Mouse (Mus musculus) G1E (cell line): ENCODE measurements at regions not wholly inside any gene's neighbourhood (a gene's known extent, or its start where the extent isn't known, plus 50 kb on each side); places are given as distances from the start of the nearest gene placed in this dataset.

Experiments used
- ATAC-seq: 2 replicates; pipeline ENCODE4 v1.8.0; 2016; ENCODE audit warnings: mild to moderate bottlenecking; ENCODE audit not compliant: insufficient number of reproducible peaks, poor library complexity, low FRiP score, severe bottlenecking; ENCODE audit errors: extremely low read depth
- DNase-seq: peaks from one replicate; pipeline ENCODE4 v3.0.0; 2012; ENCODE audit warnings: low spot score
- H3K27me3 ChIP-seq: 2 replicates; pipeline ENCODE4 v1.6.1; 2012; ENCODE audit warnings: mild to moderate bottlenecking, low read length, inconsistent platforms; ENCODE audit not compliant: insufficient read depth
- H3K36me3 ChIP-seq: replicated peaks from 2 replicates; pipeline ENCODE3; 2012; ENCODE audit warnings: mild to moderate bottlenecking, inconsistent platforms
- H3K4me1 ChIP-seq: 2 replicates; pipeline ENCODE4 v1.6.1; 2012; ENCODE audit warnings: low read depth, low read length, inconsistent platforms, mixed read lengths; ENCODE audit not compliant: insufficient read depth
- H3K4me3 ChIP-seq: 2 replicates; pipeline ENCODE4 v1.5.1; 2012; ENCODE audit warnings: low read depth, mild to moderate bottlenecking, inconsistent platforms, low read length, moderate library complexity, mixed read lengths
- H3K9me3 ChIP-seq: replicated peaks from 2 replicates; pipeline ENCODE4 v1.6.1; 2012; ENCODE audit warnings: inconsistent platforms
- CTCF ChIP-seq: IDR thresholded peaks from 2 replicates; pipeline ENCODE4 v1.5.1; 2012; ENCODE audit warnings: low read depth, low read length, inconsistent platforms, mixed read lengths
- GATA1 ChIP-seq: IDR thresholded peaks from 2 replicates; pipeline ENCODE4 v1.6.1; 2012; ENCODE audit warnings: borderline replicate concordance, low read length, inconsistent platforms, mixed read lengths
- GATA2 ChIP-seq: IDR thresholded peaks from 2 replicates; pipeline ENCODE4 v1.6.1; 2012; ENCODE audit warnings: low read depth, low read length, inconsistent platforms, borderline replicate concordance
- POLR2AphosphoS5 ChIP-seq: IDR thresholded peaks from 2 replicates; pipeline ENCODE4 v1.6.1; 2012; ENCODE audit warnings: low read depth, low read length, inconsistent platforms; ENCODE audit not compliant: insufficient replicate concordance
- TAL1 ChIP-seq: conservative IDR thresholded peaks from 2 replicates; pipeline ENCODE4 v1.6.1; 2012; ENCODE audit warnings: low read depth, low read length, inconsistent platforms, mixed read lengths

GRCm38 (mm10) chr6:14585827-14586226 lies 169.2 kb downstream of the Ppp1r3a start:
- H3K4me3 ChIP-seq, result no peak overlapping the region
- H3K9me3 ChIP-seq, result no peaks in the 10 kb centered on the region
- ATAC-seq, result 0 out of 2 replicates have a peak, but pooled peaks have one; percentile 28
- no peak for DNase-seq
- H3K4me1 ChIP-seq, result no peaks in the 10 kb centered on the region
- 0 out of 2 replicates have a peak, but pooled peaks have one; percentile 7 for TF ChIP-seq CTCF
- TF ChIP-seq GATA2, result no peak
- no peaks in the 10 kb centered on the region for H3K27me3 ChIP-seq
- H3K36me3 ChIP-seq, result no peaks in the 10 kb centered on the region

- no peak overlapping the region for H3K4me3 ChIP-seq
- ATAC-seq (no peak), DNase-seq (no peak)
Observed at GRCm38 (mm10) chr6:14583829-14584228, 171.2 kb downstream of the Ppp1r3a start.

GRCm38 (mm10) chr6:14574607-14575006 lies 180.5 kb downstream of the Ppp1r3a start:
- TF ChIP-seq POLR2AphosphoS5 (no peak), GATA1 (no peak), TAL1 (no peak), CTCF (no peak), GATA2 (no peak)
- DNase-seq (no peak), ATAC-seq (no peak)
- H3K9me3 ChIP-seq, result no peaks in the 10 kb centered on the region
- H3K4me1 ChIP-seq, result no peaks in the 10 kb centered on the region
- no peak overlapping the region for H3K4me3 ChIP-seq
- no peaks in the 10 kb centered on the region for H3K27me3 ChIP-seq
- H3K36me3 ChIP-seq, result no peaks in the 10 kb centered on the region

More at GRCm38 (mm10) chr6:14583829-14584228, 171.2 kb downstream of the Ppp1r3a start:
- H3K4me1 ChIP-seq, result no peaks in the 10 kb centered on the region
- H3K36me3 ChIP-seq, result no peaks in the 10 kb centered on the region
- no peaks in the 10 kb centered on the region for H3K9me3 ChIP-seq
- TF ChIP-seq TAL1 (no peak), GATA2 (no peak), CTCF (no peak), GATA1 (no peak), POLR2AphosphoS5 (no peak)
- H3K27me3 ChIP-seq, result no peaks in the 10 kb centered on the region

GRCm38 (mm10) chr6:14573001-14573400 lies 182.1 kb downstream of the Ppp1r3a start:
- Histone ChIP-seq H3K9me3 (no peaks in the 10 kb centered on the region), H3K4me3 (no peak overlapping the region), H3K27me3 (no peaks in the 10 kb centered on the region), H3K4me1 (no peaks in the 10 kb centered on the region), H3K36me3 (no peaks in the 10 kb centered on the region)
- DNase-seq (no peak), ATAC-seq (no peak)
- TF ChIP-seq GATA2, result no peak
- TF ChIP-seq TAL1, result no peak
- no peak for TF ChIP-seq POLR2AphosphoS5
- no peak for TF ChIP-seq CTCF
- TF ChIP-seq GATA1, result no peak

GRCm38 (mm10) chr6:14540333-14540732 lies 214.7 kb downstream of the Ppp1r3a start:
- no peak for ATAC-seq
- DNase-seq, result no peak
- Histone ChIP-seq H3K9me3 (no peaks in the 10 kb centered on the region), H3K27me3 (no peaks in the 10 kb centered on the region), H3K4me1 (no peaks in the 10 kb centered on the region), H3K36me3 (no peaks in the 10 kb centered on the region), H3K4me3 (no peak overlapping the region)
- TF ChIP-seq GATA1, result no peak

- Histone ChIP-seq H3K4me3 (no peak overlapping the region), H3K36me3 (no peaks in the 10 kb centered on the region), H3K27me3 (no peaks in the 10 kb centered on the region), H3K9me3 (no peaks in the 10 kb centered on the region), H3K4me1 (no peaks in the 10 kb centered on the region)
- DNase-seq (no peak), ATAC-seq (no peak)
- TF ChIP-seq GATA2 (no peak), POLR2AphosphoS5 (no peak), CTCF (no peak), GATA1 (no peak), TAL1 (no peak)
Observed at GRCm38 (mm10) chr6:14529096-14529495, 226.0 kb downstream of the Ppp1r3a start.

GRCm38 (mm10) chr6:14528564-14528963 lies 226.5 kb downstream of the Ppp1r3a start:
- Histone ChIP-seq H3K9me3 (no peaks in the 10 kb centered on the region), H3K27me3 (no peaks in the 10 kb centered on the region), H3K4me3 (no peak overlapping the region), H3K36me3 (no peaks in the 10 kb centered on the region), H3K4me1 (no peaks in the 10 kb centered on the region)
- DNase-seq (no peak), ATAC-seq (no peak)
- TF ChIP-seq GATA2 (no peak), GATA1 (no peak), POLR2AphosphoS5 (no peak), CTCF (no peak), TAL1 (no peak)
